ENCODE assay signal across 9 mouse cellular contexts in genomic region chr17:45815833-45816232, GRCm38 (mm10).
DNase-seq lines count a peak whose midpoint lies in the region; ATAC-seq and TF ChIP-seq lines count a peak whose summit lies in the region.
"Had no signal": no experiment of that assay in that cellular context is flagged by ENCODE, and none has a peak within 500 bp of the region (broad histone marks: within the 10 kb centered on the region; RNA-seq: fewer than 3 reads in every experiment).

No protein-coding gene starts in this region.

- in situ Hi-C loops in CH12.LX (cut with MboI; ENCODE audit: low pct_ligation_motif_present, low pct_unique_long_range_greater_than_20kb, low sequenced_read_pairs) = no loop called here

- peak; percentile 13; the same call in 1 of the 2 replicates for ATAC-seq in kidney, embryonic 14.5 days (ENCODE audit: low FRiP score, low TSS enrichment)
- 0 out of 2 replicates have a peak, but pooled peaks have one; percentile 19 for ATAC-seq in intestine, embryonic 15.5 days

- H3K79me2 ChIP-seq in CH12.LX (replicated peaks; ENCODE audit: control insufficient read depth, extremely low read depth, insufficient read depth, poor library complexity, severe bottlenecking) = no peaks in the 10 kb centered on the region

- no peak overlapping the region for H3K9ac ChIP-seq in kidney, embryonic 14.5 days (ENCODE audit: low read depth, low read length)
- no peak overlapping the region for H3K9ac ChIP-seq in CH12.LX (ENCODE audit: insufficient read depth, low read depth)
- H3K9ac ChIP-seq in intestine, embryonic 15.5 days = no peak overlapping the region

- no peak for DNase-seq in kidney, adult 11 months
- peak; percentile 77 for DNase-seq in CH12.LX (ENCODE audit: extremely low read depth)
- DNase-seq in fibroblast of lung, adult 2 months (ENCODE audit: low read depth) = peak; percentile 42
- DNase-seq in cerebellum, postnatal 4 days (ENCODE audit: low spot score in 2 of 2) = no peak
- DNase-seq in cerebellum, adult 8-10 months = no peak
- DNase-seq in layer of hippocampus, adult 18-20 months (ENCODE audit: low spot score in 2 of 2) = no peak

- TF ChIP-seq CTCF in CH12.LX (conservative IDR thresholded peaks at IDR 0.05 in 1 of 2, IDR thresholded peaks at IDR 0.05 in 1 of 2; ENCODE audit: low read depth in 2 of 2, low read length in 2 of 2) = peak in 1 of 2 experiments; percentile 52; a peak in 2 of 4 replicates

- H3K27me3 ChIP-seq in kidney, embryonic 14.5 days (ENCODE audit: control insufficient read depth, insufficient read depth, low read length) = no peaks in the 10 kb centered on the region
- H3K27me3 ChIP-seq in CH12.LX (replicated peaks) = peaks cover 96% of the 10 kb centered on the region
- no peaks in the 10 kb centered on the region for H3K27me3 ChIP-seq in intestine, embryonic 15.5 days (replicated peaks)

- no peaks in the 10 kb centered on the region for H3K36me3 ChIP-seq in kidney, embryonic 14.5 days (ENCODE audit: control insufficient read depth, insufficient read depth, low read length)
- no peaks in the 10 kb centered on the region for H3K36me3 ChIP-seq in CH12.LX (replicated peaks in 1 of 2; ENCODE audit: control insufficient read depth in 1 of 2, insufficient read depth in 1 of 2, low read length in 1 of 2)
- H3K36me3 ChIP-seq in intestine, embryonic 15.5 days = no peaks in the 10 kb centered on the region

- H3K4me2 ChIP-seq in kidney, embryonic 14.5 days (replicated peaks; ENCODE audit: low read depth, low read length) = no peak overlapping the region
- no peak overlapping the region for H3K4me2 ChIP-seq in CH12.LX (ENCODE audit: insufficient read depth, low read depth, poor library complexity, severe bottlenecking)
- no peak overlapping the region for H3K4me2 ChIP-seq in intestine, embryonic 15.5 days (replicated peaks)

- dilution Hi-C loops in CH12.LX (cut with MboI; ENCODE audit: extremely low pct_ligation_motif_present, extremely low pct_unique_long_range_greater_than_20kb, low sequenced_read_pairs) = no loop called here

- no peak for TF ChIP-seq POLR2A in CH12.LX (IDR thresholded peaks at IDR 0.05; ENCODE audit: low read depth, low read length)

- H3K27ac ChIP-seq in kidney, embryonic 14.5 days (ENCODE audit: low read depth, low read length) = no peak overlapping the region
- no peak overlapping the region for H3K27ac ChIP-seq in CH12.LX (ENCODE audit: insufficient read depth, low read depth)
- H3K27ac ChIP-seq in intestine, embryonic 15.5 days = no peak overlapping the region; the same call in 1 of the 2 replicates

- TF ChIP-seq RAD21 in CH12.LX (IDR thresholded peaks at IDR 0.05; ENCODE audit: low read depth, low read length) = peak; percentile 48

- 0 out of 2 replicates have a peak, but pooled peaks have one; percentile 26 for TF ChIP-seq EP300 in CH12.LX (IDR thresholded peaks at IDR 0.05; ENCODE audit: low read length)

- H3K9me3 ChIP-seq in kidney, embryonic 14.5 days (ENCODE audit: control insufficient read depth, low read length) = no peaks in the 10 kb centered on the region
- H3K9me3 ChIP-seq in CH12.LX (replicated peaks; ENCODE audit: low read length) = peaks cover 2% of the 10 kb centered on the region
- H3K9me3 ChIP-seq in intestine, embryonic 15.5 days = no peaks in the 10 kb centered on the region

- peaks cover 17% of the 10 kb centered on the region; the same call in 1 of the 2 replicates for H3K4me1 ChIP-seq in kidney, embryonic 14.5 days (ENCODE audit: control insufficient read depth, insufficient read depth, low read length)
- peaks cover 8 to 12% of the 10 kb centered on the region in 2 experiments for H3K4me1 ChIP-seq in CH12.LX (ENCODE audit: control insufficient read depth in 1 of 2, insufficient read depth in 2 of 2)
- H3K4me1 ChIP-seq in intestine, embryonic 15.5 days (replicated peaks) = peaks cover 22% of the 10 kb centered on the region

- H3K4me3 ChIP-seq in kidney, embryonic 14.5 days (ENCODE audit: low read length) = no peak overlapping the region
- no peak overlapping the region for H3K4me3 ChIP-seq in CH12.LX (replicated peaks in 1 of 3; ENCODE audit: low read depth in 2 of 3, low read length in 2 of 3, poor library complexity in 1 of 3)
- no peak overlapping the region for H3K4me3 ChIP-seq in intestine, embryonic 15.5 days (replicated peaks)
- H3K4me3 ChIP-seq: erythroblast, embryonic 14.5 days had no signal

- 39% methylated on average over 2 of the region's 2 CpGs for WGBS in kidney, embryonic 14.5 days
- WGBS in intestine, embryonic 15.5 days = 28% methylated on average over 2 of the region's 2 CpGs

TF ChIP-seq in CH12.LX, 34 proteins besides CTCF, POLR2A, EP300 and RAD21:
- TF ChIP-seq MAX (IDR thresholded peaks at IDR 0.05; ENCODE audit: low read length) (no peak), HCFC1 (IDR thresholded peaks at IDR 0.05; ENCODE audit: low read depth, low read length) (no peak), BHLHE40 (IDR thresholded peaks at IDR 0.05; ENCODE audit: low read depth, low read length) (peak; percentile 49), ZKSCAN1 (IDR thresholded peaks at IDR 0.05; ENCODE audit: borderline replicate concordance, low read depth, low read length) (no peak), NRF1 (IDR thresholded peaks at IDR 0.05; ENCODE audit: low read depth, low read length) (no peak), PAX5 (IDR thresholded peaks at IDR 0.05; ENCODE audit: low read length) (no peak), ELF1 (IDR thresholded peaks at IDR 0.05; ENCODE audit: low read depth, low read length) (no peak), RCOR1 (conservative IDR thresholded peaks at IDR 0.05; ENCODE audit: low read depth, low read length) (no peak), POLR2AphosphoS2 (IDR thresholded peaks at IDR 0.05; ENCODE audit: low read depth, low read length) (no peak), MEF2A (IDR thresholded peaks at IDR 0.05; ENCODE audit: borderline replicate concordance, low read depth, low read length) (no peak), JUND (conservative IDR thresholded peaks at IDR 0.05; ENCODE audit: low read depth, low read length) (no peak), USF1 (IDR thresholded peaks at IDR 0.05; ENCODE audit: low read depth, low read length) (no peak), MXI1 (IDR thresholded peaks at IDR 0.05; ENCODE audit: low read depth, low read length) (no peak), TCF12 (IDR thresholded peaks at IDR 0.05; ENCODE audit: low read depth, low read length) (peak; percentile 52; the same call in 1 of the 2 replicates), SIN3A (IDR thresholded peaks at IDR 0.05; ENCODE audit: low read length) (no peak), CHD2 (IDR thresholded peaks at IDR 0.05; ENCODE audit: low read length) (no peak), ZNF384 (IDR thresholded peaks at IDR 0.05; ENCODE audit: low read depth, low read length) (no peak), USF2 (conservative IDR thresholded peaks at IDR 0.05; ENCODE audit: low read depth, low read length) (no peak), GABPA (IDR thresholded peaks at IDR 0.05; ENCODE audit: insufficient replicate concordance, low read depth, low read length) (no peak), SMC3 (IDR thresholded peaks at IDR 0.05; ENCODE audit: low read depth, low read length) (no peak; the same call in 1 of the 2 replicates), ETS1 (conservative IDR thresholded peaks at IDR 0.05; ENCODE audit: low read depth, low read length) (peak; percentile 29; the same call in 1 of the 2 replicates), JUN (IDR thresholded peaks at IDR 0.05; ENCODE audit: insufficient read depth, low read depth, low read length) (no peak), MAZ (IDR thresholded peaks at IDR 0.05; ENCODE audit: low read depth, low read length) (no peak), IRF4 (IDR thresholded peaks at IDR 0.05; ENCODE audit: low read depth, low read length) (peak; percentile 29; the same call in 1 of the 2 replicates), TBP (conservative IDR thresholded peaks at IDR 0.05; ENCODE audit: low read depth, low read length) (no peak), MAFK (IDR thresholded peaks at IDR 0.05; ENCODE audit: insufficient replicate concordance, low read length) (no peak), KAT2A (IDR thresholded peaks at IDR 0.05; ENCODE audit: insufficient replicate concordance, low read length) (no peak), ZMIZ1 (IDR thresholded peaks at IDR 0.05; ENCODE audit: low read depth, low read length) (no peak), NELFE (IDR thresholded peaks at IDR 0.05; ENCODE audit: low read depth, low read length) (no peak), ZC3H11A (IDR thresholded peaks at IDR 0.05; ENCODE audit: low read depth, low read length) (no peak), MYC (IDR thresholded peaks at IDR 0.05; ENCODE audit: low read depth, low read length) (no peak)

Comparison
In these comparisons a context has a peak if more than half of its experiments do, and no peak if none do; other contexts are left out.
1. DNase-seq: peak in CH12.LX (single experiment) and fibroblast of lung, adult 2 months (single experiment); none in kidney, adult 11 months (single experiment), cerebellum, postnatal 4 days (0 of 2), cerebellum, adult 8-10 months (single experiment) and layer of hippocampus, adult 18-20 months (0 of 2).